Mouse (Mus musculus): ENCODE results near the gene Hist1h4j. TPM values are rescaled to one million over a fixed set of nuclear protein-coding genes. Genes with fewer than 3 reads are reported as not detected.
"Not testable (repeated sequence)": the region's sequence is repeated elsewhere in the genome, so short reads cannot be mapped to it uniquely, and the experiment has no call there.

Gene Hist1h4j
- total RNA-seq (2012; rRNA removed) (936 and 984 TPM in 2 replicates), total RNA-seq (2014; rRNA removed) (18.5 and 27.8 TPM in 2 replicates), polyA plus RNA-seq (2012; ENCODE audit: insufficient read length, low read depth) (1.1 and 1.8 TPM in 2 replicates)

DNA sequence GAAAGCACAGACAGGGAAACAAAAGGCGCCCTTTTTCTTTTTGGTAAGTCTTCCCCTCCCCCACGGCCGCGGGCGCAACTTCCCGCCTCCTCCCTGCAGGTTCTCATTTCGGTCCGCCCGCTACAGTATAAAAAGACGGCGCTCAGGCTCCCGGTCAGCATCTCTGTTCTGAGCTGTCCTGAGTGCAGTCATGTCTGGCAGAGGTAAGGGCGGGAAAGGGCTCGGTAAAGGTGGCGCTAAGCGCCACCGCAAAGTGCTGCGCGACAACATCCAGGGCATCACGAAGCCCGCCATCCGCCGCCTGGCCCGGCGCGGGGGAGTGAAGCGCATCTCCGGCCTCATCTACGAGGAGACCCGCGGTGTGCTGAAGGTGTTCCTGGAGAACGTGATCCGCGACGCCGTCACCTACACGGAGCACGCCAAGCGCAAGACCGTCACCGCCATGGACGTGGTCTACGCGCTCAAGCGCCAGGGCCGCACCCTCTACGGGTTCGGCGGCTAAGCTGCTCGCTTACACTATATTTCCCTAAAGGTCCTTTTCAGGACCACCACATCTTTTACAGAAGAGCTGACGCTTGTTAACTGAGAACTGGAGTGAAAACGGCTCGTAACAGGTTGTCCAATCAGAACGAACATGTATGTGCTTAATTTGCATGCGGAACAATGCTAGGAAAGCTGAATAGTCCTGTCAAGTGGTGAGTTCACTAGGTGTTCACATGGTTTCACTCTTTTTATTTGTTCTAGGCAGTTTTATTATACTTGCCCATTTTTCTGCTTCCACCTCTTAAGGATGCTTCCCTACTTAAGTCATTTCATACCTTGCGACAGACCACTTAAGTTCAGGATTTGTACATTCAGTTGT lies at the start of gene Hist1h4j:
Hist1h4j (plus strand) TSS at position 159 of the 862 bp plus-strand sequence.
- Histone ChIP-seq H3K4me2 (ENCODE audit: insufficient read depth, low read depth, poor library complexity, severe bottlenecking) (peak within 1 kb of the TSS; percentile 90), H3K4me1 (ENCODE audit: control insufficient read depth in 1 of 2, insufficient read depth in 2 of 2) (peaks cover 7 to 26% of the 10 kb centered on the region in 2 experiments; a peak in 3 of 4 replicates), H3K9ac (ENCODE audit: insufficient read depth, low read depth) (peak within 1 kb of the TSS; percentile 76), H3K27ac (ENCODE audit: insufficient read depth, low read depth) (peak within 1 kb of the TSS; percentile 91), H3K4me3 (replicated peaks in 1 of 3; ENCODE audit: low read depth in 2 of 3, low read length in 2 of 3, poor library complexity in 1 of 3) (peak within 1 kb of the TSS; percentile 38 to 62 (median 42))
- H3K9me3 ChIP-seq (replicated peaks; ENCODE audit: low read length); H3K36me3 ChIP-seq (replicated peaks in 1 of 2; ENCODE audit: control insufficient read depth in 1 of 2, insufficient read depth in 1 of 2, low read length in 1 of 2); H3K27me3 ChIP-seq (replicated peaks); H3K79me2 ChIP-seq (replicated peaks; ENCODE audit: control insufficient read depth, extremely low read depth, insufficient read depth, poor library complexity, severe bottlenecking); dilution Hi-C loops (cut with MboI; ENCODE audit: extremely low pct_ligation_motif_present, extremely low pct_unique_long_range_greater_than_20kb, low sequenced_read_pairs): not testable (repeated sequence)
- peak; percentile 42; the same call in 1 of the 2 replicates for TF ChIP-seq BHLHE40 (IDR thresholded peaks at IDR 0.05; ENCODE audit: low read depth, low read length)
- TF ChIP-seq USF2 (conservative IDR thresholded peaks at IDR 0.05; ENCODE audit: low read depth, low read length) = peak; percentile 44; the same call in 1 of the 2 replicates
- peak; percentile 96 for TF ChIP-seq TBP (conservative IDR thresholded peaks at IDR 0.05; ENCODE audit: low read depth, low read length)
- TF ChIP-seq ZMIZ1 (IDR thresholded peaks at IDR 0.05; ENCODE audit: low read depth, low read length) = peak; percentile 99
- TF ChIP-seq RCOR1 (conservative IDR thresholded peaks at IDR 0.05; ENCODE audit: low read depth, low read length) = peak; percentile 86; the same call in 1 of the 2 replicates
- TF ChIP-seq NELFE (IDR thresholded peaks at IDR 0.05; ENCODE audit: low read depth, low read length) = peak; percentile 99
- TF ChIP-seq IRF4 (IDR thresholded peaks at IDR 0.05; ENCODE audit: low read depth, low read length) = peak; percentile 36; the same call in 1 of the 2 replicates
- TF ChIP-seq HCFC1 (IDR thresholded peaks at IDR 0.05; ENCODE audit: low read depth, low read length) = peak; percentile 79
- peak; percentile 100 for TF ChIP-seq POLR2AphosphoS2 (IDR thresholded peaks at IDR 0.05; ENCODE audit: low read depth, low read length)
- peak; percentile 98 for TF ChIP-seq POLR2A (IDR thresholded peaks at IDR 0.05; ENCODE audit: low read depth, low read length)
- TF ChIP-seq TCF12 (IDR thresholded peaks at IDR 0.05; ENCODE audit: low read depth, low read length) = peak; percentile 72
- peak; percentile 42; the same call in 1 of the 2 replicates for TF ChIP-seq SIN3A (IDR thresholded peaks at IDR 0.05; ENCODE audit: low read length)
- 0 out of 2 replicates have a peak, but pooled peaks have one; percentile 9 for TF ChIP-seq KAT2A (IDR thresholded peaks at IDR 0.05; ENCODE audit: insufficient replicate concordance, low read length)
- TF ChIP-seq MEF2A (IDR thresholded peaks at IDR 0.05; ENCODE audit: borderline replicate concordance, low read depth, low read length) = peak; percentile 43; the same call in 1 of the 2 replicates
- TF ChIP-seq E2F4 (IDR thresholded peaks at IDR 0.05; ENCODE audit: insufficient replicate concordance, low read depth, low read length) = peak; percentile 91
- TF ChIP-seq ELF1 (IDR thresholded peaks at IDR 0.05; ENCODE audit: low read depth, low read length) = peak; percentile 36; the same call in 1 of the 2 replicates
- peak; percentile 2 for TF ChIP-seq SMC3 (IDR thresholded peaks at IDR 0.05; ENCODE audit: low read depth, low read length)
- TF ChIP-seq CHD2 (IDR thresholded peaks at IDR 0.05; ENCODE audit: low read length) = peak; percentile 86
- peak; percentile 96 for TF ChIP-seq UBTF (IDR thresholded peaks at IDR 0.05; ENCODE audit: low read depth, low read length)
- DNase-seq (ENCODE audit: extremely low read depth) = peak; percentile 93
- in situ Hi-C loops (cut with MboI; ENCODE audit: low pct_ligation_motif_present, low pct_unique_long_range_greater_than_20kb, low sequenced_read_pairs) = loop anchor here (25.0 kb wide), 1 partner anchor 1827 kb away; the partner anchor contains the start of genes Hist1h1d, Hist1h2ad, Hist1h2ae and Hist1h2bf

Data from CH12.LX (cell line).